Mouse (Mus musculus) lung, embryonic 15.5 days (tissue): ENCODE data around the gene Foxa3. TPM values are rescaled to one million over a fixed set of nuclear protein-coding genes. Genes with fewer than 3 reads are reported as not detected.

Experiments used
- ATAC-seq: fragments of 200-750 bp; cut with Nextera tagmentation; 2 replicates; pipeline ENCODE4 v1.8.0; 2017; ENCODE audit warnings: moderate number of reproducible peaks, borderline replicate concordance; ENCODE audit not compliant: low FRiP score, low TSS enrichment; ENCODE audit errors: extremely low read depth
- H3K27ac ChIP-seq: fragments of 300-500 bp; sonication (generic); 2 replicates; pipeline ENCODE4 v1.5.1; 2015; ENCODE audit warnings: moderate library complexity, mild to moderate bottlenecking, inconsistent platforms
- H3K27me3 ChIP-seq: fragments of 300-500 bp; sonication (generic); 2 replicates; pipeline ENCODE4 v1.6.1; 2015; ENCODE audit warnings: inconsistent platforms
- H3K36me3 ChIP-seq: fragments of 300-500 bp; sonication (generic); 2 replicates; pipeline ENCODE4 v1.6.1; 2015; ENCODE audit warnings: inconsistent platforms
- H3K4me1 ChIP-seq: fragments of 300-500 bp; sonication (generic); 2 replicates; pipeline ENCODE4 v1.6.1; 2015; ENCODE audit warnings: inconsistent platforms
- H3K4me2 ChIP-seq: fragments of 300-500 bp; sonication (generic); 2 replicates; pipeline ENCODE4 v1.6.1; 2015; ENCODE audit warnings: inconsistent platforms, mild to moderate bottlenecking, moderate library complexity
- H3K4me3 ChIP-seq: fragments of 300-500 bp; sonication (generic); 2 replicates; pipeline ENCODE4 v1.5.1; 2015; ENCODE audit warnings: mild to moderate bottlenecking, inconsistent platforms
- H3K9ac ChIP-seq: fragments of 300-500 bp; sonication (generic); 2 replicates; pipeline ENCODE4 v1.6.1; 2015; ENCODE audit warnings: inconsistent platforms
- H3K9me3 ChIP-seq: fragments of 300-500 bp; sonication (generic); 2 replicates; pipeline ENCODE4 v1.6.1; 2016; ENCODE audit warnings: inconsistent platforms
- WGBS: fragments of 180-500 bp; shearing (Covaris S2); methylation state at CpG from one replicate; pipeline ENCODE4 v1.1.7; 2015; 5-methylcytosine and 5-hydroxymethylcytosine counted together
- polyA plus RNA-seq: library from polyadenylated mRNA; unstranded; fragments of >200 nt; fragmentation: Nextera tagmentation; extraction: Ambion mirVana; gene quantifications from 2 replicates; pipeline ENCODE4 v1.2.1, GENCODE M21; 2015

Foxa3 gene
- polyA plus RNA-seq, 1 experiment from 2014 or later, result 2.4 TPM

DNA sequence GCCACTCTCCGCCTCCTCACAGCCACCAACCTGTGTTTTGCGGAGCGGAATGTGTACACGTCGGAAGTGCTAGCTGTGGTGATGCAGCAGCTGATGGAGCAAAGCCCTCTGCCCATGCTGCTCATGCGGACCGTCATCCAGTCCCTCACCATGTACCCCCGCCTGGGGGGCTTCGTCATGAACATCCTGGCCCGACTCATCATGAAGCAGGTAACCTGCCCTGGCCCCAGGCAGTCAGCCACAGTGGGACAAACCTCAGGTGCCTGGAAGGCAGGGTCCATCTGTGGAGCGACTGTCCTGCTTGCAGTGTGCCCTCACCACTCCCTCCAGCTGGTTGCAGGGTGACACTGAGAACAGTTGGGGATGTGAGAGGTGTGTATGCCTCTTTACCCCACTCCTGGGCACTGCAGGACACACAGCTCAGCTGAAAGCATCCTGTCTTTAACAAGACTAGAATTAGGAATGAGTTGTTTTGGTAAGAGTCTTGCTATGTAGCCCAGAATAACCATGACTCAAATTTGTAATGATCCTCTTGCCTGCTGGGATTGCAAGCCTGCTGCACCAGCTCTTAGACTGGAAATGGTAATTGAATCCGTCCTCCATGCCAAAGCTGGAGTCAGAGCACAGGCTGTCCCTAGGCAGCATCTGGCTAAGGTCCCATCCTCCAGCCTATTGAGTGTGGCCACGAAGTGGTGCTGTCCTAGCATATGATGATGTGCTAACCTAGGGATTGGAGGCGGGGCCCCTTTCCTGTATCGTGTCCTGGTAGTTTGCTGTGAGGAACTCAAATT, 29.2 kb upstream of the Foxa3 start:
- H3K9ac ChIP-seq, result no peak overlapping the region
- H3K36me3 ChIP-seq, result peaks cover 46% of the 10 kb centered on the region
- H3K27me3 ChIP-seq, result no peaks in the 10 kb centered on the region
- no peak overlapping the region for H3K4me2 ChIP-seq
- no peak overlapping the region for H3K27ac ChIP-seq
- no peak for ATAC-seq
- H3K9me3 ChIP-seq, result no peaks in the 10 kb centered on the region
- WGBS, result 85% methylated on average over 15 of the region's 15 CpGs
- no peaks in the 10 kb centered on the region for H3K4me1 ChIP-seq
- no peak overlapping the region for H3K4me3 ChIP-seq

DNA sequence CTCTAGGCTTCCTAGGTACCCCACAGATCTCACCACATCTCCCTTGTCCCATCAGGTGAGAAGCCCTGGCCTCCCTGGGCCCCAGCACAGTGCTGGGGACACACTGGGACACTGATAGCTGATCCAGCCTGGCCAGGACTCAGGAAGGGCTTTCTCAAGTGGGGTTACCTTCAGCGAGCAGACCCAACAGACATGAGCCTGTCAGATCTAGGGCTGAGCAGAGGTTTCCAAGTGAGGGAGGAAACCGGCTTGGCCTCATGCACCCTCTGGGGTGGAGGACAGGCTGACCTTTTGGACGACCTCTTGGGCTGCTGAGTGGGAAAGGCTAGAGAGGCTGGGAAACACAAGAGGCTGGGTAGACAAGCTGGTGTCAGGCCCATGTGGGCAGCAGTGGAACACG, 27.8 kb upstream of the Foxa3 start:
- Histone ChIP-seq H3K4me3 (no peak overlapping the region), H3K27ac (no peak overlapping the region), H3K4me1 (no peaks in the 10 kb centered on the region), H3K36me3 (peaks cover 59% of the 10 kb centered on the region), H3K27me3 (no peaks in the 10 kb centered on the region), H3K9me3 (no peaks in the 10 kb centered on the region), H3K9ac (no peak overlapping the region), H3K4me2 (no peak overlapping the region)
- WGBS, result 59% methylated on average over 4 of the region's 4 CpGs
- no peak for ATAC-seq

DNA sequence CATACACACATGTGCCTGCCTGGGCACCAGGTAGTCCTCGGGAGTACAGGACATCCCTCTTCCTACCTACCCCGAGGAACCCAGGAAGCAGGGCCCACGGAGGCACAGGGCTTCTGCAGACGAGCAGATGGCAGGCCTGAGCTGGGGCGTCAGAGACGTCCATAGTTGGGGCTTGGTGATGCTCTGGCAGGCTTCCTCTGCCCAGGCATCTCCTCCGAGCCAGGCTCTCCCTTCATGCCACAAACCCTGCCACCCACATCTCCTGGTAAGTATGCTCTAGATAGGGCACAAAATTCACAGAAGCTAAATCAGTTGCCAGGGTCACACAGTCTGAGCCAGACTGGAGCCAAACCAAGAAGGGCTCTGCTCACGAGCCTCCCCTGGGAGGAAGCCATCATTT, 26.8 kb upstream of the Foxa3 start:
- no peaks in the 10 kb centered on the region for H3K4me1 ChIP-seq
- H3K9ac ChIP-seq, result no peak overlapping the region
- H3K27me3 ChIP-seq, result no peaks in the 10 kb centered on the region
- H3K4me3 ChIP-seq, result no peak overlapping the region
- H3K9me3 ChIP-seq, result no peaks in the 10 kb centered on the region
- H3K27ac ChIP-seq, result no peak overlapping the region
- no peak for ATAC-seq
- H3K36me3 ChIP-seq, result peaks cover 69% of the 10 kb centered on the region
- WGBS, result 84% methylated on average over 8 of the region's 8 CpGs
- H3K4me2 ChIP-seq, result no peak overlapping the region

DNA sequence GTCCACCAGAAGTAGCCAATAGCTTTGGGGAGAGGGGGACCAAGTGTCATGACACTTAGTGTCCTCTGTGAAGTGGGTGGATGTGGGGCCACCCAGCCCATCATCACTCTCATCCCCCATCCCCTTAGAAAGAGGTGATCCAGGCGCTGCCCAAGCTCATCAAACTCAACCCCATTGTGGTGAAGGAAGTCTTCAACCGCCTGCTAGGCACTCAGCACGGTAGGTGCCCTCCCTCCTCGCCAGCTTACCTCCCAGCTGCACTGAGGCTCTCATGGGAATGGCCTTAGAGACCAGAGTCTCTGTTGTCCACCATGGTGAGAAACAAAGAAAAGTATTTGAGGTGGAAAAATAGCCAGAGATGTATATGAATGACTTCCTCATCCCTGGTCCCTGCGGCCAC, 25.9 kb upstream of the Foxa3 start:
- Histone ChIP-seq H3K27me3 (no peaks in the 10 kb centered on the region), H3K4me3 (no peak overlapping the region), H3K9me3 (no peaks in the 10 kb centered on the region), H3K4me1 (no peaks in the 10 kb centered on the region), H3K36me3 (peaks cover 78% of the 10 kb centered on the region), H3K4me2 (no peak overlapping the region), H3K27ac (no peak overlapping the region), H3K9ac (no peak overlapping the region)
- WGBS, result 86% methylated on average over 5 of the region's 5 CpGs
- ATAC-seq, result no peak

DNA sequence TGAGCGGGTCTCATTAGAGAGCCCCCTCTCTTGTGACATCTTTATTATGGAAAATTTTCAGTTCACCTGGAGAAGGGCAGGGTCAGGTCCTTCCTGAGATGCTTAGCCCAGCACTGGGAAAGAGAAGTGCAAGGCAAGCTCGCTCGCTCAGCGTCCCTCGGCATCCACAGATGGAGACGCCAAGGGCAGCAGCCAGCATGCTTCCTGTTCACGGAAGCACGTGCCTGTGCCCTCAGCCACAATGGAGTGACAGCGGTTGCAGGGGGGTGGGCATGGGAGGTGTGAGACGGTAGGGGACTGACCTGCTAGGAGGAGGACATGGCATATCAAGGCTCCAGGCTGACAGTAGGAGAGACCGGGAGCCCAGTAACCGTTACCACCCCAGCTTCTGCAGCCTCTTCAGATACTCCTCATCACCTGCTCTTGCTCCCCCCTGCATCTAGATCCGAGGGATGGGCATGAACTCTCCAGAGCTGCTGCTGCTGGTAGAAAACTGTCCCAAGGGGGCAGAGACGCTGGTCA, 24.7 kb upstream of the Foxa3 start:
- ATAC-seq, result no peak
- H3K27ac ChIP-seq, result no peak overlapping the region
- no peaks in the 10 kb centered on the region for H3K4me1 ChIP-seq
- no peak overlapping the region for H3K9ac ChIP-seq
- no peaks in the 10 kb centered on the region for H3K27me3 ChIP-seq
- H3K4me3 ChIP-seq, result no peak overlapping the region
- no peaks in the 10 kb centered on the region for H3K9me3 ChIP-seq
- peaks cover 89% of the 10 kb centered on the region for H3K36me3 ChIP-seq
- 84% methylated on average over 14 of the region's 14 CpGs for WGBS
- no peak overlapping the region for H3K4me2 ChIP-seq

DNA sequence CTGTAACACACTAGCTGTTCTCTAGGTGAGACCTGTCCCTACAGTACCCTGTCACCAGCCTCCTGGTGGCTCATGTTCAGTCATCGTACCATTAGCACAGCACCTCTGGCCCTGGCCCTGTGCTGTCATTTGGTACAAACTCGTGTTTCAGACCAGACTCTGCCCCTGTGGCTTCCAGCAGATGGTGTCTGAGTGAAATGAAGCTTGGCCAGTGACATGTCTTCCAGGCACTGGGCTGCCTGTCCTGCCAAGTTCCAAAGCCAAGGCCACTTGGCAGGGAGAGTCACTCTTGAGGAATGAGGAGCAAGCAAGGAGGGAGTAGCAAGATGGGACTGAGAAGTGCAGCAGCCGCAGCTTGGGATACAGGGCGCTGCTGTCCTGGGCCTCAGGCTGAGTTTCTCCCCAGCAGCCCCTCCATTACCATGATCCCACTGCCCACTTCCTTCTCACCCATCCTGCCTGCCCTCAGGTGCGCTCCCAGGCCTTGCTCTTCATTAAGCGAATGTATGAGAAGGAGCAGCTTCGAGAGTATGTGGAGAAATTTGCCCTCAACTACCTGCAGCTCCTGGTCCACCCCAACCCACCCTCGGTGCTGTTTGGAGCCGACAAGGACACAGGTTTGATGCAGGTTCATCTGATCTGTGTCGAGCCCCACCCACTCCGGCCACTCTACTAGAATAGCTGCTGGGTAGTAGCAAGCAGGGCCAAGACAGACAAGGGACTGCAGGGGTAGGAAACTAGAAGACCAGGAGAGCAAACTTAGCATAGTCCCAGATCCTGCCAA, 23.1 kb upstream of the Foxa3 start:
- Histone ChIP-seq H3K9ac (no peak overlapping the region), H3K4me3 (no peak overlapping the region), H3K27ac (no peak overlapping the region), H3K27me3 (no peaks in the 10 kb centered on the region), H3K4me1 (no peaks in the 10 kb centered on the region), H3K36me3 (peaks cover 98% of the 10 kb centered on the region), H3K4me2 (no peak overlapping the region), H3K9me3 (no peaks in the 10 kb centered on the region)
- no peak for ATAC-seq
- WGBS, result 87% methylated on average over 11 of the region's 11 CpGs

DNA sequence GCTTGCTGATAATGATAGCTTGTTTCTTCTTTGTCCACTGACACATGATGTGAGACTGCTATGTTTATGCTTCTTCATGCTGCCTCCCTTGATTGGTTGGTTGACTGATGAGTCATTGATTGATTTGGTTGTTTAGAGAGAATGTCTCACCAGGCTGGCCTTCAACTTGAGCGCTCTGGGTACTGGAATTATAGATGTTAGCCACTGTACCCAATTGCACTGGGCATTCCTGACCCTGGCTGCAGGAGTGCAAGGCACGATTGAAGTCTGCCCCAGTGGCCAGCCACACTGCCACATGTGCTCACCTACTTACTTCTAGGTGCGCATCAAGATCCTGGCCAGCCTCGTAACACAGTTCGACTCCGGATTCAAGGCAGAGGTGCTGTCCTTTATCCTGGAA, 21.3 kb upstream of the Foxa3 start:
- no peaks in the 10 kb centered on the region for H3K4me1 ChIP-seq
- no peak overlapping the region for H3K27ac ChIP-seq
- H3K4me2 ChIP-seq, result no peak overlapping the region
- 90% methylated on average over 6 of the region's 6 CpGs for WGBS
- no peaks in the 10 kb centered on the region for H3K27me3 ChIP-seq
- H3K36me3 ChIP-seq, result peaks cover 98% of the 10 kb centered on the region
- no peak for ATAC-seq
- H3K9me3 ChIP-seq, result no peaks in the 10 kb centered on the region
- H3K9ac ChIP-seq, result no peak overlapping the region
- no peak overlapping the region for H3K4me3 ChIP-seq

DNA sequence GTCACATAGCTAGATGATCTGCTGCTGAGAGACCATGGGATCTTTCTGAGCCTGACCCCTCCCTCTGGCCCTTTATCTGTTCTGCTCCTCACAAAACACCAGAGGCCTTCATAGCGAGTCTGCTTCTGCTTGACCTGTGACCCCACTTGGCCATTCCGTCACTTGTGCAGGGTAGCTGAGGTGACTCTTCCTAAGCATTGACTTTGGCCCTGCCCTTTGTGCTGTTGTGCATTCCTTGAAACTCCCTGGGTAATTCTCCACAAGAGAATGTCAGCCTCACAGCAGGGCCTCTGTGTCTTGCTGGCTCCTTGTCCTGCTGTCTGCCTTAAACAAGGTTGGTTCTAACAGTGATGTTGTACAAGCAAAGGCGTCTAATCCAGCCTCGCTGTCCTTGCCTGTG, 8.3 kb upstream of the Foxa3 start:
- Histone ChIP-seq H3K4me2 (no peak overlapping the region), H3K4me1 (no peaks in the 10 kb centered on the region), H3K36me3 (peaks cover 74% of the 10 kb centered on the region), H3K27ac (no peak overlapping the region), H3K9me3 (no peaks in the 10 kb centered on the region), H3K4me3 (no peak overlapping the region), H3K9ac (no peak overlapping the region), H3K27me3 (no peaks in the 10 kb centered on the region)
- ATAC-seq, result no peak
- WGBS, result 73% methylated on average over 4 of the region's 4 CpGs

DNA sequence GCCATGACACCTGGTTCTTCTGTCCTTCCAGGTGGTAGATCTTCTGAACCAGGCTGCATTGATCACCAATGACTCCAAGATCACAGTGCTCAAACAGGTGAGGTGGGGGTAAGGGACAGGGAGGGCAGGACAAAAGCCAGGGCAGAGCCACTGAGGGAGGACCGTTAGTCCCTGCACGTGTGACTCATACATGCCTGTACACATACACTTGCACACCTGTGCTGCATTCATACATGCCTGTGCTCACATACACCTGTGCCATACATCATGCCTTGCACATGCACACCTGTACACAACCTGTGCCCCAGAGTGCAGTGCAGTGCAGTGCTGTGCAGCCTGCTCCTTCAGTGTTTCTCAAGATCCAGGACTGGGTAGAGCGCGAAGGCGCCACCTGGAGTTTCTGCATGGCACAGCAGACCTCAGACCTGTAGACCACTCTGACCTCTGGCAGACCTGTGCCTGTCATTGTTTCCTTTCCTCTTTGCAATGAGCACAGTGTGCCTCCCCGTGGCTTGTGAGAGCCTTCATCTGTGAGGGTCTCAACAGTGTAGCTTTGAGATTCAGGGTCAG, 5.8 kb upstream of the Foxa3 start:
- H3K4me1 ChIP-seq, result peaks cover 16% of the 10 kb centered on the region
- H3K27ac ChIP-seq, result no peak overlapping the region
- ATAC-seq, result no peak
- no peaks in the 10 kb centered on the region for H3K9me3 ChIP-seq
- no peak overlapping the region for H3K4me2 ChIP-seq
- H3K9ac ChIP-seq, result no peak overlapping the region
- H3K36me3 ChIP-seq, result peaks cover 49% of the 10 kb centered on the region
- H3K4me3 ChIP-seq, result no peak overlapping the region
- 60% methylated on average over 6 of the region's 6 CpGs for WGBS
- H3K27me3 ChIP-seq, result no peaks in the 10 kb centered on the region

DNA sequence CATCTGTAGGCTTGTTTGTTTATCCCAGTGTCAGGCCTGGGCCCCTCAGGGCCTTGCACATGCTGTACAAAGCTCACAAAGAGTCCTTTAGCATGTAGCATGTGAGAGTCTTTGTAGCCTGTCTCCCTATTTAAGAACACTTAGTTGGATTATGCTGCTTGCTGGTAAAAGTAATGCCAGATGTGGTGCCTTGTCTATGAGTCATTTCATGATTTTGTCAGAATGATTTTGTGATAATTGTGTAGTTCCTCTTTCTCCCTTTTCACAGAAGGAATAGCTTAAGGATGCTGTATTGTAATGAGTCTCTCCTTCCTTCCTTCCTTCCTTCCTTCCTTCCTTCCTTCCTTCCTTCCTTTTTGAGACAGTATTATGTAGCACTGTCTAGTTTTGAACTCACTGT, 4.7 kb upstream of the Foxa3 start:
- no peak for ATAC-seq
- no peak overlapping the region for H3K4me2 ChIP-seq

DNA sequence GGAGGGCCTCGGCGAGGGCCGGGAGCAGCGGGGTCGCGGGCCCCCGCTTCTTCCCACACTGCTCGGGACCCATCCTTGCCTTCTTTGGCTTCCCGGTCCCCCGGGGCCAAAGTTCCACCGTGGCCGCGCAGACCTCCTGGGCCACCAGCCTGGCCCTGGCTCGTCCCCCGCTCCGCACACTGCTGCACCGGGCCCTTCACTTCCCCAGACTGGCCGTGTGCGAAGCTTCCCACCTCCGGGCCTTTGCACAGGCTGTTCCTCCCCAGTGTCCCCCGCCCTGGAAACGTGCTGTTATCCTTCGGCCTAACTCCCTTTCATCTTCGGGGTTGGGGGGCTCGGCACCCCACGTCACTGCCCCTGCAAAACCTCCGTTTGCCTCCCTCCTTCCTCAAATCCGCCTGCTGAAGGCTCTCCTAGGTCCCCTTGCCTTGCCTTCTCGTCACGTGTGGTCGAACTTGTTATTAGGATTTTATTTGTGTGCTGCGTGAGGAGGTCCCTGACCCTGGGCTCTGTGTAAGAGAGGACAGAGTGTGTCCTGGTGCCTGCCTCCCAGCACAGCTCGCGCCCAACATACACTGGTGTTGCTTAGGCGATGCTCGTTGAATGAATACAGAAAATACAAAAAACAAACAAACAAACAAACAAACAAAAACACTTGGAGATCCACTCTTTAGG, 1.4 kb upstream of the Foxa3 start:
- peak overlapping the region; percentile 67 for H3K4me2 ChIP-seq
- peaks cover 11% of the 10 kb centered on the region for H3K36me3 ChIP-seq
- H3K27ac ChIP-seq, result peak overlapping the region; percentile 26; the same call in 1 of the 2 replicates
- H3K4me3 ChIP-seq, result peak overlapping the region; percentile 93
- peak; percentile 50 for ATAC-seq
- under 1% methylated on average over 36 of the region's 36 CpGs for WGBS
- no peaks in the 10 kb centered on the region for H3K9me3 ChIP-seq
- peaks cover 29% of the 10 kb centered on the region for H3K4me1 ChIP-seq
- H3K9ac ChIP-seq, result peak overlapping the region; percentile 93
- peaks cover 34% of the 10 kb centered on the region for H3K27me3 ChIP-seq

More for the DNA sequence above, 4.7 kb upstream of the Foxa3 start:
- peaks cover 42% of the 10 kb centered on the region for H3K36me3 ChIP-seq
- H3K9me3 ChIP-seq, result no peaks in the 10 kb centered on the region
- peaks cover 9% of the 10 kb centered on the region for H3K27me3 ChIP-seq
- H3K27ac ChIP-seq, result no peak overlapping the region
- peaks cover 24% of the 10 kb centered on the region for H3K4me1 ChIP-seq
- no peak overlapping the region for H3K9ac ChIP-seq
- H3K4me3 ChIP-seq, result no peak overlapping the region
